Mouse (Mus musculus): ENCODE measurements around the gene Hist1h2bn. TPM values are rescaled to one million over a fixed set of nuclear protein-coding genes. Genes with fewer than 3 reads are reported as not detected.
"Not testable (repeated sequence)": the region's sequence is repeated elsewhere in the genome, so short reads cannot be mapped to it uniquely, and the experiment has no call there.

The Hist1h2bn gene
- polyA plus RNA-seq, 1 experiment from 2014 or later: 3.0 TPM

GRCm38 (mm10) chr13:21718381-21719080 lies 35.4 kb upstream of the Hist1h2bn start:
- H3K9me3 ChIP-seq: no peaks in the 10 kb centered on the region
- peak overlapping the region; percentile 75 for H3K27ac ChIP-seq
- no peak for ATAC-seq
- peak overlapping the region; percentile 39 for H3K4me3 ChIP-seq (replicated peaks)
- H3K9ac ChIP-seq: peak overlapping the region; percentile 52
- 57% methylated on average over 4 of the region's 4 CpGs for WGBS
- H3K36me3 ChIP-seq: no peaks in the 10 kb centered on the region
- H3K4me2 ChIP-seq (replicated peaks): peak overlapping the region; percentile 65
- peaks cover 16% of the 10 kb centered on the region for H3K4me1 ChIP-seq (replicated peaks)
- H3K27me3 ChIP-seq (replicated peaks): no peaks in the 10 kb centered on the region

GRCm38 (mm10) chr13:21721107-21721756 lies 32.7 kb upstream of the Hist1h2bn start:
- Histone ChIP-seq H3K4me2 (replicated peaks) (peak overlapping the region; percentile 61), H3K4me3 (replicated peaks) (peak overlapping the region; percentile 37), H3K9ac (peak overlapping the region; percentile 30; the same call in 1 of the 2 replicates), H3K27ac (peak overlapping the region; percentile 82)
- peak; percentile 29 for ATAC-seq
- WGBS: 2% methylated on average over 27 of the region's 44 CpGs
- H3K36me3 ChIP-seq; H3K27me3 ChIP-seq (replicated peaks); H3K9me3 ChIP-seq; H3K4me1 ChIP-seq (replicated peaks): not testable (repeated sequence)

- peak; percentile 96 for ATAC-seq
- H3K27ac ChIP-seq: peak within 1 kb of the TSS; percentile 87
- H3K9ac ChIP-seq: peak within 1 kb of the TSS; percentile 41
- not testable (repeated sequence) for H3K9me3 ChIP-seq; H3K4me1 ChIP-seq (replicated peaks); H3K36me3 ChIP-seq; H3K27me3 ChIP-seq (replicated peaks)
- H3K4me2 ChIP-seq (replicated peaks): peak within 1 kb of the TSS; percentile 61
- WGBS: under 1% methylated on average over 37 of the region's 37 CpGs
- peak within 1 kb of the TSS; percentile 37 for H3K4me3 ChIP-seq (replicated peaks)
These were observed 32.1 kb upstream of the Hist1h2bn start, which contains the start of gene Hist1h2bm for GRCm38 (mm10) chr13:21721757-21722372. Hist1h2bm (plus strand) TSS chr13:21722044.

- H3K4me3 ChIP-seq (replicated peaks): peak overlapping the region; percentile 29
- peak overlapping the region; percentile 87 for H3K27ac ChIP-seq
- peak; percentile 17 for ATAC-seq
- H3K4me1 ChIP-seq (replicated peaks): peaks cover 8% of the 10 kb centered on the region
- WGBS: 3% methylated on average over 11 of the region's 11 CpGs
- no peaks in the 10 kb centered on the region for H3K27me3 ChIP-seq (replicated peaks)
- H3K9me3 ChIP-seq: no peaks in the 10 kb centered on the region
- no peaks in the 10 kb centered on the region for H3K36me3 ChIP-seq
- peak overlapping the region; percentile 41 for H3K9ac ChIP-seq
- peak overlapping the region; percentile 60 for H3K4me2 ChIP-seq (replicated peaks)
These were observed 31.5 kb upstream of the Hist1h2bn start for GRCm38 (mm10) chr13:21722373-21722925.

- no peaks in the 10 kb centered on the region for H3K9me3 ChIP-seq
- no peak overlapping the region; the same call in 1 of the 2 replicates for H3K27ac ChIP-seq
- 38% methylated on average over 5 of the region's 5 CpGs for WGBS
- no peak overlapping the region for H3K4me3 ChIP-seq (replicated peaks)
- no peak for ATAC-seq
- no peaks in the 10 kb centered on the region for H3K27me3 ChIP-seq (replicated peaks)
- no peak overlapping the region for H3K9ac ChIP-seq
- no peaks in the 10 kb centered on the region for H3K36me3 ChIP-seq
- peak overlapping the region; percentile 60; the same call in 1 of the 2 replicates for H3K4me2 ChIP-seq (replicated peaks)
- peaks cover 7% of the 10 kb centered on the region for H3K4me1 ChIP-seq (replicated peaks)
These were observed 30.7 kb upstream of the Hist1h2bn start for GRCm38 (mm10) chr13:21722993-21723836.

GRCm38 (mm10) chr13:21727948-21728572 lies 25.9 kb upstream of the Hist1h2bn start:
- Histone ChIP-seq H3K4me3 (replicated peaks) (no peak overlapping the region), H3K4me1 (replicated peaks) (no peaks in the 10 kb centered on the region; the same call in 1 of the 2 replicates), H3K9me3 (no peaks in the 10 kb centered on the region), H3K36me3 (no peaks in the 10 kb centered on the region), H3K27me3 (replicated peaks) (no peaks in the 10 kb centered on the region), H3K9ac (no peak overlapping the region), H3K4me2 (replicated peaks) (no peak overlapping the region), H3K27ac (no peak overlapping the region)
- ATAC-seq: peak; percentile 69
- WGBS: 30% methylated on average over 11 of the region's 11 CpGs

- Histone ChIP-seq H3K9me3 (no peaks in the 10 kb centered on the region), H3K27me3 (replicated peaks) (no peaks in the 10 kb centered on the region), H3K36me3 (no peaks in the 10 kb centered on the region), H3K4me3 (replicated peaks) (no peak overlapping the region), H3K4me2 (replicated peaks) (no peak overlapping the region), H3K9ac (no peak overlapping the region), H3K4me1 (replicated peaks) (no peaks in the 10 kb centered on the region; the same call in 1 of the 2 replicates), H3K27ac (no peak overlapping the region)
- ATAC-seq: no peak
- WGBS: 61% methylated on average over 1 of the region's 1 CpGs
These were observed 24.4 kb upstream of the Hist1h2bn start for GRCm38 (mm10) chr13:21729544-21729943.

GRCm38 (mm10) chr13:21733466-21733865 lies 20.5 kb upstream of the Hist1h2bn start:
- Histone ChIP-seq H3K4me2 (replicated peaks) (no peak overlapping the region), H3K9me3 (no peaks in the 10 kb centered on the region), H3K4me3 (replicated peaks) (no peak overlapping the region), H3K27ac (no peak overlapping the region), H3K27me3 (replicated peaks) (no peaks in the 10 kb centered on the region), H3K4me1 (replicated peaks) (no peaks in the 10 kb centered on the region; the same call in 1 of the 2 replicates), H3K36me3 (no peaks in the 10 kb centered on the region), H3K9ac (no peak overlapping the region)
- 80% methylated on average over 5 of the region's 5 CpGs for WGBS
- ATAC-seq: no peak

- peak overlapping the region; percentile 45 for H3K4me3 ChIP-seq (replicated peaks)
- under 1% methylated on average over 21 of the region's 21 CpGs for WGBS
- no peaks in the 10 kb centered on the region; the same call in 1 of the 2 replicates for H3K4me1 ChIP-seq (replicated peaks)
- H3K36me3 ChIP-seq: no peaks in the 10 kb centered on the region
- peak overlapping the region; percentile 96 for H3K27ac ChIP-seq
- H3K27me3 ChIP-seq (replicated peaks): no peaks in the 10 kb centered on the region
- peak; percentile 84 for ATAC-seq
- H3K9me3 ChIP-seq: no peaks in the 10 kb centered on the region
- H3K4me2 ChIP-seq (replicated peaks): peak overlapping the region; percentile 57
- peak overlapping the region; percentile 60 for H3K9ac ChIP-seq
These were observed 19.7 kb upstream of the Hist1h2bn start for GRCm38 (mm10) chr13:21734010-21734905.

- not testable (repeated sequence) for H3K36me3 ChIP-seq
- under 1% methylated on average over 43 of the region's 56 CpGs for WGBS
These were observed 18.8 kb upstream of the Hist1h2bn start, which contains the start of gene Hist1h4j for GRCm38 (mm10) chr13:21734906-21735767. Hist1h4j (plus strand) TSS chr13:21735064.

More at GRCm38 (mm10) chr13:21734906-21735767, 18.8 kb upstream of the Hist1h2bn start, which contains the start of gene Hist1h4j:
- H3K27me3 ChIP-seq (replicated peaks); H3K4me1 ChIP-seq (replicated peaks); H3K9me3 ChIP-seq: not testable (repeated sequence)
- Histone ChIP-seq H3K9ac (peak within 1 kb of the TSS; percentile 60), H3K4me3 (replicated peaks) (peak within 1 kb of the TSS; percentile 45), H3K27ac (peak within 1 kb of the TSS; percentile 96), H3K4me2 (replicated peaks) (peak within 1 kb of the TSS; percentile 57)
- peak; percentile 92 for ATAC-seq
